Mouse (Mus musculus) MEL (cell line): ENCODE measurements around the gene Samd5.

ENCODE experiments used
- EP300 ChIP-seq, 2 experiments: IDR thresholded peaks; 2 replicates each; pipeline ENCODE4 v1.6.1; 2011; ENCODE audit warnings: improper control_type of control experiment in 2 of 2, low read length in 2 of 2, low read depth in 1 of 2, mild to moderate bottlenecking in 1 of 2
- MAZ ChIP-seq: IDR thresholded peaks from 2 replicates; pipeline ENCODE4 v1.6.1; 2012; ENCODE audit warnings: low read depth, mild to moderate bottlenecking, inconsistent platforms, low read length, improper control_type of control experiment
- MEF2A ChIP-seq: IDR thresholded peaks from 2 replicates; pipeline ENCODE4 v1.6.1; 2014; ENCODE audit warnings: low read depth, mild to moderate bottlenecking, inconsistent platforms, low read length, improper control_type of control experiment; ENCODE audit not compliant: poor library complexity, insufficient replicate concordance, severe bottlenecking; ENCODE audit errors: extremely low read depth
- POLR2A ChIP-seq, 2 experiments: IDR thresholded peaks; 2 replicates each; pipeline ENCODE4 v1.6.1; 2011 to 2012; ENCODE audit warnings: low read length in 2 of 2, mild to moderate bottlenecking in 2 of 2, control low read depth in 1 of 2, improper control_type of control experiment in 1 of 2, low read depth in 1 of 2, moderate library complexity in 1 of 2; ENCODE audit not compliant: control insufficient read depth in 1 of 2, insufficient read depth in 1 of 2, poor library complexity in 1 of 2
- SIN3A ChIP-seq: IDR thresholded peaks from 2 replicates; pipeline ENCODE4 v1.6.1; 2012; ENCODE audit warnings: low read length, improper control_type of control experiment, inconsistent platforms
- UBTF ChIP-seq: IDR thresholded peaks from 2 replicates; pipeline ENCODE4 v1.6.1; 2012; ENCODE audit warnings: low read depth, mild to moderate bottlenecking, inconsistent platforms, low read length, improper control_type of control experiment, moderate library complexity, borderline replicate concordance; ENCODE audit not compliant: insufficient read depth

GRCm38 (mm10) chr10:9693990-9694699, 19.1 kb upstream of the Samd5 start:
- TF ChIP-seq SIN3A (no peak), POLR2A (IDR thresholded peaks at IDR 0.05; ENCODE audit: control insufficient read depth in 1 of 2, insufficient read depth in 1 of 2, low read depth in 1 of 2, low read length in 2 of 2, poor library complexity in 1 of 2) (no peak), EP300 (IDR thresholded peaks at IDR 0.05; ENCODE audit: low read depth in 1 of 2, low read length in 2 of 2) (no peak), UBTF (no peak), MEF2A (no peak), MAZ (no peak)
